Mouse (Mus musculus): Measurements from ENCODE around the gene Otx2. TPM values are rescaled to one million over a fixed set of nuclear protein-coding genes. Genes with fewer than 3 reads are reported as not detected.

The Otx2 gene
- total and polyA plus RNA-seq, 3 experiments: not detected

GRCm38 (mm10) chr14:48670258-48670630, 3.4 kb downstream of the Otx2 start:
- H3K27me3 ChIP-seq (ENCODE audit: control insufficient read depth in 1 of 2, insufficient read depth in 2 of 2, low read length in 2 of 2): no peaks in the 10 kb centered on the region

GRCm38 (mm10) chr14:48669541-48670257, 3.9 kb downstream of the Otx2 start:
- TF ChIP-seq HCFC1 (IDR thresholded peaks at IDR 0.05; ENCODE audit: low read depth, low read length) (no peak), KAT2A (conservative IDR thresholded peaks at IDR 0.05; ENCODE audit: low read depth, low read length) (no peak), ZNF384 (IDR thresholded peaks at IDR 0.05; ENCODE audit: low read depth, low read length) (no peak), BHLHE40 (IDR thresholded peaks at IDR 0.05; ENCODE audit: borderline replicate concordance, low read depth, low read length) (no peak), USF1 (IDR thresholded peaks at IDR 0.05; ENCODE audit: low read depth, low read length) (no peak), CTCF (IDR thresholded peaks at IDR 0.05 in 2 of 3, conservative IDR thresholded peaks at IDR 0.05 in 1 of 3; ENCODE audit: control insufficient read depth in 1 of 3, insufficient read depth in 1 of 3, low read depth in 2 of 3, low read length in 3 of 3, poor library complexity in 1 of 3, severe bottlenecking in 1 of 3) (no peak), GATA1 (IDR thresholded peaks at IDR 0.05; ENCODE audit: low read depth, low read length) (no peak), GABPA (IDR thresholded peaks at IDR 0.05; ENCODE audit: low read depth, low read length) (no peak), ZMIZ1 (IDR thresholded peaks at IDR 0.05; ENCODE audit: low read depth, low read length) (no peak), MXI1 (IDR thresholded peaks at IDR 0.05; ENCODE audit: low read depth, low read length) (no peak), TCF12 (IDR thresholded peaks at IDR 0.05; ENCODE audit: low read depth, low read length) (no peak), NRF1 (IDR thresholded peaks at IDR 0.05; ENCODE audit: insufficient read depth, low read depth, low read length, poor library complexity, severe bottlenecking) (no peak), MAZ (IDR thresholded peaks at IDR 0.05; ENCODE audit: low read depth, low read length) (no peak), MYC (IDR thresholded peaks at IDR 0.05; ENCODE audit: low read depth, low read length) (no peak), POLR2A (IDR thresholded peaks at IDR 0.05; ENCODE audit: control insufficient read depth in 1 of 2, insufficient read depth in 1 of 2, low read depth in 1 of 2, low read length in 2 of 2, poor library complexity in 1 of 2) (no peak), JUND (IDR thresholded peaks at IDR 0.05; ENCODE audit: low read depth, low read length) (no peak), MYB (IDR thresholded peaks at IDR 0.05; ENCODE audit: low read depth, low read length) (no peak)
- H3K27me3 ChIP-seq (ENCODE audit: control insufficient read depth in 1 of 2, insufficient read depth in 2 of 2, low read length in 2 of 2): no peaks in the 10 kb centered on the region
- DNase-seq (ENCODE audit: low read depth, low spot score): no peak
- no peaks in the 10 kb centered on the region for H3K4me1 ChIP-seq (ENCODE audit: control insufficient read depth in 1 of 2, insufficient read depth in 2 of 2, low read length in 2 of 2)
- H3K9ac ChIP-seq (ENCODE audit: control insufficient read depth, low read depth, low read length, poor library complexity, severe bottlenecking): no peak overlapping the region
- no peaks in the 10 kb centered on the region for H3K9me3 ChIP-seq (replicated peaks; ENCODE audit: insufficient read depth, low read length)
- no peaks in the 10 kb centered on the region for H3K36me3 ChIP-seq (ENCODE audit: control insufficient read depth in 1 of 2, insufficient read depth in 2 of 2, low read length in 2 of 2)
- no peak overlapping the region for H3K4me3 ChIP-seq (ENCODE audit: control insufficient read depth in 1 of 2, insufficient read depth in 1 of 2, low read depth in 2 of 2, low read length in 2 of 2)
- H3K79me2 ChIP-seq (ENCODE audit: control insufficient read depth, insufficient read depth, low read length, poor library complexity): no peaks in the 10 kb centered on the region
- H3K27ac ChIP-seq (ENCODE audit: control insufficient read depth, low read depth, low read length): no peak overlapping the region

More at GRCm38 (mm10) chr14:48670258-48670630, 3.4 kb downstream of the Otx2 start:
- Histone ChIP-seq H3K4me3 (ENCODE audit: control insufficient read depth in 1 of 2, insufficient read depth in 1 of 2, low read depth in 2 of 2, low read length in 2 of 2) (no peak overlapping the region), H3K9me3 (replicated peaks; ENCODE audit: insufficient read depth, low read length) (no peaks in the 10 kb centered on the region), H3K27ac (ENCODE audit: control insufficient read depth, low read depth, low read length) (no peak overlapping the region), H3K9ac (ENCODE audit: control insufficient read depth, low read depth, low read length, poor library complexity, severe bottlenecking) (no peak overlapping the region), H3K36me3 (ENCODE audit: control insufficient read depth in 1 of 2, insufficient read depth in 2 of 2, low read length in 2 of 2) (no peaks in the 10 kb centered on the region), H3K79me2 (ENCODE audit: control insufficient read depth, insufficient read depth, low read length, poor library complexity) (no peaks in the 10 kb centered on the region), H3K4me1 (ENCODE audit: control insufficient read depth in 1 of 2, insufficient read depth in 2 of 2, low read length in 2 of 2) (no peaks in the 10 kb centered on the region)
- DNase-seq (ENCODE audit: low read depth, low spot score): no peak
- TF ChIP-seq MAZ (IDR thresholded peaks at IDR 0.05; ENCODE audit: low read depth, low read length) (no peak), MEF2A (IDR thresholded peaks at IDR 0.05; ENCODE audit: extremely low read depth, insufficient replicate concordance, low read depth, low read length, poor library complexity, severe bottlenecking) (no peak), MAX (IDR thresholded peaks at IDR 0.05; ENCODE audit: low read length) (no peak), CTCF (IDR thresholded peaks at IDR 0.05 in 2 of 3, conservative IDR thresholded peaks at IDR 0.05 in 1 of 3; ENCODE audit: control insufficient read depth in 1 of 3, insufficient read depth in 1 of 3, low read depth in 2 of 3, low read length in 3 of 3, poor library complexity in 1 of 3, severe bottlenecking in 1 of 3) (no peak), CHD1 (IDR thresholded peaks at IDR 0.05; ENCODE audit: low read depth, low read length) (no peak), JUND (IDR thresholded peaks at IDR 0.05; ENCODE audit: low read depth, low read length) (no peak), ELF1 (IDR thresholded peaks at IDR 0.05; ENCODE audit: low read depth, low read length) (no peak), ZKSCAN1 (IDR thresholded peaks at IDR 0.05; ENCODE audit: low read depth, low read length) (no peak), TCF12 (IDR thresholded peaks at IDR 0.05; ENCODE audit: low read depth, low read length) (no peak), E2F4 (IDR thresholded peaks at IDR 0.05; ENCODE audit: borderline replicate concordance, low read depth, low read length) (no peak), NELFE (IDR thresholded peaks at IDR 0.05; ENCODE audit: low read depth, low read length) (no peak)
